Mouse (Mus musculus) liver, embryonic 14.5 days (tissue): ENCODE measurements around the gene Jak2.

ENCODE experiments used
- CTCF ChIP-seq: IDR thresholded peaks from 2 replicates; pipeline ENCODE4 v1.5.1; 2016; ENCODE audit warnings: antibody characterized with exemption, low read depth, control low read depth
- EP300 ChIP-seq: IDR thresholded peaks from 2 replicates; pipeline ENCODE4 v1.6.1; 2016; ENCODE audit warnings: antibody characterized with exemption, low read depth

DNA sequence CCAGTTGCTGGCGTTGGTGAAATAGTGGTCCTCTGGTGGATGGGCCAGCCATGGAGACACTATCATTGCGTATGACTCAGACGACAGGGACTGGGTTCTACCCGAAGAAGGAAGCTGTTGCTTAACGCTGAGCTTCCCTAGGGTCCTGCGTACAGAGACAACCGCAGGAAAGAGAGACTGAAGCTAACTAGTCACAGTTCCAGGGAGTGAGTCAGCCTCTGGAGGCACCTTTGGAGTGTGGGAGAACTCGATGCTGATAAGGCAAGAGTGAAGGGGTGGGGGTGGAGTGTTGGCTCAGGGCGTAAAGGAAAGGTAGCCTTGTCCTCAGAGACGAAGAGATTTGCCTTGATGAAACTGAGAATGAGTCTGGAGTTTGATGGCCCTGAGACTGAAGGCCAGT lies 10.0 kb upstream of the Jak2 start:
- TF ChIP-seq CTCF (no peak), EP300 (no peak)
